Mouse (Mus musculus): ENCODE data around the gene Fgd5. TPM values are rescaled to one million over a fixed set of nuclear protein-coding genes. Genes with fewer than 3 reads are reported as not detected.

Fgd5 gene
- polyA plus RNA-seq, 1 experiment = not detected

DNA sequence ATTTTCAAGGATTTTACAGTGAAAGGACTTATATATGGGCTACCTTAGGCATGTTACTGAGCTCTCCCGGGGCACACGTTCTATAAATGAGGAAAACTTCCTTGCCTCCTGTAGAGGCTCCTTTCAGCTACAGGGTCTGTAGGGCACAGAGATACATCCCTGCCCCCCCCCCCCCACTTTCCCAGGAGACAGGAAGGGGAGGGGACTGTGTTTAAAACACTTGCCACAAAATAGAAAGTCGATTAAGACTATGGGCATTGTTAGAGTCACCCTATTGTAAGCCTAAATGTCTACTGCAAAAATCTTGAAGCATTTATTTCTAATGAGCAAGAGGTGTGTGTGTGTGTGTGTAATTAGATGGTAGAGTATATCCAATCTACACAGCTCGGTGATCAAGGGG lies 111.8 kb downstream of the Fgd5 start:
- Histone ChIP-seq H3K36me3 (ENCODE audit: control insufficient read depth, insufficient read depth) (no peaks in the 10 kb centered on the region), H3K4me3 (peak overlapping the region; percentile 58), H3ac (ENCODE audit: control insufficient read depth, insufficient read length) (peak overlapping the region; percentile 79), H3K4me2 (ENCODE audit: low read depth) (peak overlapping the region; percentile 93), H3K79me2 (ENCODE audit: control insufficient read depth, insufficient read depth) (peaks cover 32% of the 10 kb centered on the region), H3K27me3 (ENCODE audit: control insufficient read depth, insufficient read depth, insufficient read length) (no peaks in the 10 kb centered on the region)
- TF ChIP-seq USF1 (IDR thresholded peaks at IDR 0.05; ENCODE audit: low read depth) (no peak), CEBPB (IDR thresholded peaks at IDR 0.05; ENCODE audit: insufficient read depth, poor library complexity, severe bottlenecking) (no peak), E2F4 (IDR thresholded peaks at IDR 0.05; ENCODE audit: insufficient read depth) (no peak), TCF3 (IDR thresholded peaks at IDR 0.05; ENCODE audit: insufficient read length, low read depth) (no peak), TCF12 (IDR thresholded peaks at IDR 0.05; ENCODE audit: insufficient read depth, poor library complexity, severe bottlenecking) (no peak), MYOD1 (IDR thresholded peaks at IDR 0.05; ENCODE audit: control insufficient read depth in 1 of 3, insufficient read length in 2 of 3, low read depth in 2 of 3) (no peak), SRF (IDR thresholded peaks at IDR 0.05; ENCODE audit: control insufficient read depth, insufficient read length, low read depth) (no peak), POLR2A (IDR thresholded peaks at IDR 0.05; ENCODE audit: insufficient read length, low read depth) (no peak), REST (IDR thresholded peaks at IDR 0.05; ENCODE audit: insufficient read depth, insufficient read length) (no peak), MYOG (IDR thresholded peaks at IDR 0.05; ENCODE audit: control insufficient read depth in 1 of 3, insufficient read depth in 1 of 3, insufficient read length in 2 of 3, low read depth in 2 of 3) (no peak), POLR2AphosphoS2 (IDR thresholded peaks at IDR 0.05; ENCODE audit: insufficient read length, low read depth) (no peak), MAX (IDR thresholded peaks at IDR 0.05; ENCODE audit: low read depth) (no peak)

GRCm38 (mm10) chr6:92091130-92091591 lies 112.5 kb downstream of the Fgd5 start, which contains the start of gene Nr2c2:
TSS of gene Nr2c2 (plus strand) at chr6:92091390.
- TF ChIP-seq USF1 (IDR thresholded peaks at IDR 0.05; ENCODE audit: low read depth) = no peak
- peak; percentile 14 for TF ChIP-seq TCF3 (IDR thresholded peaks at IDR 0.05; ENCODE audit: insufficient read length, low read depth)
- TF ChIP-seq REST (IDR thresholded peaks at IDR 0.05; ENCODE audit: insufficient read depth, insufficient read length) = no peak
- no peak for TF ChIP-seq MAX (IDR thresholded peaks at IDR 0.05; ENCODE audit: low read depth)
- TF ChIP-seq TCF12 (IDR thresholded peaks at IDR 0.05; ENCODE audit: insufficient read depth, poor library complexity, severe bottlenecking) = no peak
- peak in 2 of 3 experiments; percentile 41 to 56 for TF ChIP-seq MYOG (IDR thresholded peaks at IDR 0.05; ENCODE audit: control insufficient read depth in 1 of 3, insufficient read depth in 1 of 3, insufficient read length in 2 of 3, low read depth in 2 of 3)
- no peak for TF ChIP-seq E2F4 (IDR thresholded peaks at IDR 0.05; ENCODE audit: insufficient read depth)
- peak; percentile 77 for TF ChIP-seq POLR2AphosphoS2 (IDR thresholded peaks at IDR 0.05; ENCODE audit: insufficient read length, low read depth)
- TF ChIP-seq POLR2A (IDR thresholded peaks at IDR 0.05; ENCODE audit: insufficient read length, low read depth) = peak; percentile 72
- TF ChIP-seq MYOD1 (IDR thresholded peaks at IDR 0.05; ENCODE audit: control insufficient read depth in 1 of 3, insufficient read length in 2 of 3, low read depth in 2 of 3) = peak in 1 of 3 experiments; percentile 52
- H3K4me3 ChIP-seq = peak within 1 kb of the TSS; percentile 58
- H3K36me3 ChIP-seq (ENCODE audit: control insufficient read depth, insufficient read depth) = no peaks in the 10 kb centered on the region
- H3K4me2 ChIP-seq (ENCODE audit: low read depth) = peak within 1 kb of the TSS; percentile 93
- peak within 1 kb of the TSS; percentile 79 for H3ac ChIP-seq (ENCODE audit: control insufficient read depth, insufficient read length)
- H3K27me3 ChIP-seq (ENCODE audit: control insufficient read depth, insufficient read depth, insufficient read length) = no peaks in the 10 kb centered on the region
- H3K79me2 ChIP-seq (ENCODE audit: control insufficient read depth, insufficient read depth) = peaks cover 39% of the 10 kb centered on the region

- Histone ChIP-seq H3K79me2 (ENCODE audit: control insufficient read depth, insufficient read depth) (peaks cover 47% of the 10 kb centered on the region), H3K4me2 (ENCODE audit: low read depth) (peak overlapping the region; percentile 91), H3K27me3 (ENCODE audit: control insufficient read depth, insufficient read depth, insufficient read length) (no peaks in the 10 kb centered on the region), H3ac (ENCODE audit: control insufficient read depth, insufficient read length) (peak overlapping the region; percentile 79), H3K4me3 (peak overlapping the region; percentile 58), H3K36me3 (ENCODE audit: control insufficient read depth, insufficient read depth) (no peaks in the 10 kb centered on the region)
- TF ChIP-seq SRF (IDR thresholded peaks at IDR 0.05; ENCODE audit: control insufficient read depth, insufficient read length, low read depth) (peak; percentile 51), POLR2A (IDR thresholded peaks at IDR 0.05; ENCODE audit: insufficient read length, low read depth) (peak; percentile 54), MYOG (IDR thresholded peaks at IDR 0.05; ENCODE audit: control insufficient read depth in 1 of 3, insufficient read depth in 1 of 3, insufficient read length in 2 of 3, low read depth in 2 of 3) (peak in 1 of 3 experiments; percentile 1), POLR2AphosphoS2 (IDR thresholded peaks at IDR 0.05; ENCODE audit: insufficient read length, low read depth) (peak; percentile 81), TCF3 (IDR thresholded peaks at IDR 0.05; ENCODE audit: insufficient read length, low read depth) (no peak)
Measured at GRCm38 (mm10) chr6:92091767-92092489, 113.2 kb downstream of the Fgd5 start.

- Histone ChIP-seq H3K4me2 (ENCODE audit: low read depth) (peak overlapping the region; percentile 91), H3ac (ENCODE audit: control insufficient read depth, insufficient read length) (peak overlapping the region; percentile 79), H3K27me3 (ENCODE audit: control insufficient read depth, insufficient read depth, insufficient read length) (no peaks in the 10 kb centered on the region), H3K79me2 (ENCODE audit: control insufficient read depth, insufficient read depth) (peaks cover 55% of the 10 kb centered on the region), H3K36me3 (ENCODE audit: control insufficient read depth, insufficient read depth) (no peaks in the 10 kb centered on the region), H3K4me3 (peak overlapping the region; percentile 58)
- no peak for TF ChIP-seq TCF3 (IDR thresholded peaks at IDR 0.05; ENCODE audit: insufficient read length, low read depth)
- TF ChIP-seq REST (IDR thresholded peaks at IDR 0.05; ENCODE audit: insufficient read depth, insufficient read length) = no peak
- TF ChIP-seq MYOD1 (IDR thresholded peaks at IDR 0.05; ENCODE audit: control insufficient read depth in 1 of 3, insufficient read length in 2 of 3, low read depth in 2 of 3) = no peak
- TF ChIP-seq USF1 (IDR thresholded peaks at IDR 0.05; ENCODE audit: low read depth) = no peak
- no peak for TF ChIP-seq POLR2A (IDR thresholded peaks at IDR 0.05; ENCODE audit: insufficient read length, low read depth)
- TF ChIP-seq MYOG (IDR thresholded peaks at IDR 0.05; ENCODE audit: control insufficient read depth in 1 of 3, insufficient read depth in 1 of 3, insufficient read length in 2 of 3, low read depth in 2 of 3) = no peak
- TF ChIP-seq POLR2AphosphoS2 (IDR thresholded peaks at IDR 0.05; ENCODE audit: insufficient read length, low read depth) = no peak
Measured at GRCm38 (mm10) chr6:92092737-92093136, 114.1 kb downstream of the Fgd5 start.
